Mouse (Mus musculus) hematopoietic stem cell, adult 5-6 weeks (primary cell): ENCODE measurements around the gene Hsd17b12. TPM values are rescaled to one million over a fixed set of nuclear protein-coding genes. Genes with fewer than 3 reads are reported as not detected.

ENCODE experiments used
- ATAC-seq, 2 experiments: fragments of 125-278 bp in 1 of 2; replicated peaks in 1 of 2; 2 replicates each; pipeline ENCODE4 v1.8.0; 2016 to 2017; ENCODE audit warnings: inconsistent platforms in 2 of 2, mild to moderate bottlenecking in 2 of 2, moderate number of reproducible peaks in 2 of 2, low read depth in 1 of 2, moderate TSS enrichment in 1 of 2; ENCODE audit not compliant: low FRiP score in 2 of 2, poor library complexity in 2 of 2, severe bottlenecking in 2 of 2, insufficient read depth in 1 of 2, low TSS enrichment in 1 of 2
- total RNA-seq: library from RNA; stranded (forward); fragments of 172-1452, 232-1000 nt; gene quantifications from 2 replicates; pipeline ENCODE4 v1.2.3, GENCODE M21; 2017

Hsd17b12 gene
- total RNA-seq, 1 experiment from 2014 or later = 129 TPM

GRCm38 (mm10) chr2:94128496-94128895 is 29.3 kb downstream of the Hsd17b12 start:
- ATAC-seq = no peak

DNA sequence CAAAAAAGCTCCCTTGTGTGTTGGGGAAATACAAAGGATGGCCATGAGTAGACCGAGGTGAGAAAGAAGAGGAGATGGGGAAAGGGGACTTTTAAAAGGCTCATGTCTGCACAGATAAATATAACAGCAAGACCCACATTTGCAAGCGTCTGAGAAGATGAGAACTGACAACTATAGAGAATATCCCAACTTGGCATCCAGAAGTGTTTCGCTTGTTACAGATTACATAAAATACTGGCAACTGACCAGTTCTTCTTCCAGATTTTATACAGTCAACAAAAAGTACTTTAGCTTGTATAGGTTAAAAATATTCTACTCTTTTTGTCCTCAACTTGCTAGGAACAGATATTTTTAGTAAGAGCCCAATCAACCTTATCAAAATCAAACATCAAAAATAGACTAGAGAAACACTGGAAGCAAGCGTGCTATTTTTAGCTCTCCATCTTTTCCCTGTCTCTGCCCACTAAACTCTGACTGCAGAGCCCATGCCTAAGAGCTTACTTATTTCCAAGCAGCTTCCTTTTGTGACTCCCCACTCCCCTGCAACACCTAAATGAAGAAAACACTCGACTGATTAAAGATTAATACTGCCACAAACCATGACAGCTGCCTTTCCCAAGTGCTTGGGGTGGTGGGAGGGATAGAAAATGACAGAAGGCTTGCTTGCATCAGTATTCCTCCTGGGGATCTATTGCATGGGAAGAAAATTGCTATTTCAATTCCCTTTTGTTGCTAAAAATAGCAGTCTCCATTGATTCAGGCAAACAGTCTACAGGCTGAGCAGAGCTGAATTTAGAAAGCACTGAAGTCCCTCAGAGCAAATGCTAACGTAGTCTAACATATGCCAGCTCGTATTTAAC is 35.4 kb downstream of the Hsd17b12 start:
- no peak for ATAC-seq

DNA sequence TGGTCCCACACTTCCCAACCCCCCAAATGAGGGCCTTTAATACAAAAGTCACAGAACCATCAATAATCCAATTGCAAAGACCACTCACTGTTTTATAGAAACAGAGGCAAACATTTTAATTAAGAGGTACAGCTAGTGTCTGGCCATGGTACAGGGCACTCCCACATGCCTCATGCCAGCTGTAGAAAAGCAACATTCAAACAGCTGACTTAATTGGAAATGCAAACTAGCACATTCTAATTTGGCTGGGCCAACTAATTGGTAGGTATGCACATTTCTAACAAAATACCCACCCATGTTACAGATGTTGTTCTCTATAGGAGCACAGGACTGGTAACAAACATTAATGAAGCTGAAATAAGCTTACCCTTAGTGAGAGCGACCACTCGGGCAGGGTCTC is 54.0 kb downstream of the Hsd17b12 start:
- no peak for ATAC-seq

DNA sequence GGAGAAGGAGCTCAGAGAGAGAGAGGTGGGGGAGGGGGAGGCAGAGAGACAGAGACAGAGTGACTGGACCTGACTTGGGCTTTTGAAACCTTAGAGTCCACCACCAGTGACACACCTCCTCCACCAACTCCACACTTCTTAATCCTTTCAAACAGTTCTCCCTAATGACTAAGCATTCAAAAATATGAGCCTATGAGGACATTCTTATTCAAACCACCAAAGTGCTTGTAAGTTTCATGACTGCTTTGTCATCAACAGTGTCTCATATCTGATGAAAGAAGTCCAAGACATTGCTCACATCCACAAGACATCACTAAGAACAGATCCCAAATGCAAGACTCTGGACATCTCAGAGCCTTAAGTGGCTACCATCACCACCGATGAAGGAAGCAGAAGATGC is 67.9 kb downstream of the Hsd17b12 start:
- no peak for ATAC-seq

DNA sequence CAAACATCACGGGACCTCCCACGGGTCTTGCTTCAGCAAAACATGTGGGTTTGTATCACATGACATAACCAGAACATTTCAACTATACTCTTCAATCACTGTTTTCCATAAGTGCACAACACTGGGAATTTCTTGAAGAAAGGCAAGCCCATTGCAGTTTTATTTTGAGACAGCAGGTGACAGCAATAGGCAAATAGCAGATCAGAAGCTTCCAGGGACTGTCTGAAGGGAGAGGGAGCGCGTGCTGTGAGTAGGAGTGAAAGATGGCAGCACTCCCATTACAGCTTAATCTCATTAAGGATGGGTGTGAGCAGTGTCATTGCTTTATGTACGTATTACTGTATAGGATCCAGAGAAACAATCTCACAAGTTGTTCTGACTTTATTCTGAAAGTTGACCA is 88.3 kb downstream of the Hsd17b12 start:
- ATAC-seq = no peak

- ATAC-seq = no peak
Measured at GRCm38 (mm10) chr2:94066540-94067135, 91.1 kb downstream of the Hsd17b12 start.

DNA sequence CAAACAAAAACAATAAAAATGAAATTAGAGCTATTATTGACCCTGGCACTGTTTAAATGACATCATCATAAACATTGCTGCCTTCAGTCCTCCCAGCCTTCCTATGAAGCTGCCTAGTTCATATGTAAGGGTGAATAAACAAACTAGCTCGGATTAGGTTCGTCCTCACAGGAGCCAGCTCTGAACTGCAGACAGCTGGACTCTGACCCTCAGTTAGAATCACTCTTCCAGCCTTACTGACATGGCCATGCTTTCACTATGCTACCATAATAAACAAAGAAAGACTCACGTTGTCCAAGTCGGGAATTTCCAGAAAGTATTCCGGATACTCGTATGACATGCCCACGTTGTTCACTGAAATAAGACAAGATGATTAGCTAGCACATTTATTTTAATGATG is 91.6 kb downstream of the Hsd17b12 start:
- ATAC-seq = no peak

GRCm38 (mm10) chr2:94062791-94063190 is 95.0 kb downstream of the Hsd17b12 start:
- no peak for ATAC-seq

DNA sequence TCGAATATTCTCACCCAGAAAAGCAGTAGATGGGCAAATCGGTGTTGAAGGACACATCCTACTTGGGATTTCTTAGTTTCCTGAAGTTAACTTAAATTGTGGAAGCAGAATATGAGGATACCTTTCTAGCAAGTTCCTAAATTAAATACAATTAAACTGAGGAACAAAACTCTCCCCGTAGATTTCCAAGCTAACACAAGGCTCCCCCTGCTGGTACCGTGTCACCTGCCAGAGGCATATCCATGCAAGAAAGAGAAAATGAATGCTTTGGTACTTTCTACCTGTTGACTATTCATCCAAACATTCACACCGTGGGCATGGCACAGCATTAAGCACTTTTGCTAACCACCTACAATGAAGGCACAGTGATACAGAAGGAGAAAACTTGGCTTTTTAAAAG is 98.3 kb downstream of the Hsd17b12 start:
- ATAC-seq = peak in 1 of 2 experiments; percentile 42; a peak in 1 of 4 replicates

DNA sequence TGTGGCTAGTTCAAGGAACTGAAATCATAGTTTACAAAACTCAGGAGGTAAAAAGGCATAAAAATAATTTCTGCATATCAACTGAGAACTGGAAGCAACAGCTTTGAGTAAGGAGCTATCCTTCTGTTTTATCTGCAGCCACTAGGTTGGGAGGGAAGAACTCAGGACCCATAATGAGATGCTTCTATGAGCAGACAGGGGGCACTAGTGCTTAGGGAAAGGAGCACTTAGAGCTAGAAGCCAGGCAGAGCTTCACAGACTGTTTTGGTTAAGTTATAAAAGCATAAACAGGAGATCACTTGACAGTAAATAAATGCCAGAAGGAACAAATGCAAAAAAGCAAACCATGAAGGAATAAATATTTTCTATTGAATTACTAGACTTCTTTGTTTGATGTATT is 103.0 kb downstream of the Hsd17b12 start:
- ATAC-seq = peak; percentile 36 to 71; a peak in 1 of 4 replicates

DNA sequence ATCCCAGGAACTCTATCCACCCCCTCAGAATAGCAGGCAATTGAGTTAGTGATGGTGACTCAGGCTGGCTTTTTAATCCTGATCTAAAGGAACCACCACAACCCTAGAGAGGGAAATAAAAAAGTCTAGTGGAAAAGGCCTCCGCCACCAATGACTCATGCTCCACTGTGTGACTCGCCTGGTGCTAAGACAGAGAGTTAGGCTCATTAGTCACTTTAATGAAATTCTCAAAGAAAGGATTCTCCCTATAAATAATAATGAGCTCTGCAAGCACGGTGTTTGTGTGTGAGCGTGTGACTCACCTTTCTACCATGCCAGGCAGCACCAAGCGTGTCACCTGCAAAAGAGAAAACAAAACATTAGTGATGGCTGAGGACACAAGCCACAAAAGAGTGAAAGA is 105.8 kb downstream of the Hsd17b12 start:
- no peak for ATAC-seq

GRCm38 (mm10) chr2:94050901-94051300 is 106.9 kb downstream of the Hsd17b12 start:
- ATAC-seq = no peak

DNA sequence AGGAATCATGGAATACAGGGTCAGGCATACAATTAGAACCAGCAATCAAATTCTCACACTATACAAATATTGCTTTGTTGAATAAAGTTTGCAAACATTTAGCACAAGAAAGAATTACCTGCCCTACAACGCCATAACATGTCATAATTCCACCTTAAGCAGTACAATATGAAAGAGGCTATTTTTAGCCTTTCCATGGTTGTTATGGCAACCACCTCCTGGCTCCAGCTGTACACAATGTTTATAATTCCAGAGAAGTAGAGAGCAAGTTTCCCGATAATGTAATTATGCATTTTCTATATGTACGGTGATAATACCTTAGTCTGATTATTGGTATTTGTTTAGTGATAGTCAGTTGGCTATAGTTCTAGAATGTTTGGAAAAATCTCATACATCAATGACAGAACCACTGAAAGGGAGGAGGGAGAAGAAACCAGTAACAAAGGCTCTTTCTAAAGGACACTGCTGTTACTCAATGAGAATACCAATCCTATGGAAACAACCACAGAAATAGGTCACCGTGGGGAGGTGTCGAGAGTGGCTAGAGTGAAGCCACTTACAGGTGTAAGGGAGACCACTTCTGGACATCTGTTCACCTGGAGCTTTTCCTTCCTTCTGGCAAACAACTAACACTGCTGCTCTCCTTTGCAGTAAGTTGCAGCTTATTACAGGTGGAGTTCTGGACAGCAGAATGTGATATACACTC is 108.1 kb downstream of the Hsd17b12 start:
- ATAC-seq = no peak

DNA sequence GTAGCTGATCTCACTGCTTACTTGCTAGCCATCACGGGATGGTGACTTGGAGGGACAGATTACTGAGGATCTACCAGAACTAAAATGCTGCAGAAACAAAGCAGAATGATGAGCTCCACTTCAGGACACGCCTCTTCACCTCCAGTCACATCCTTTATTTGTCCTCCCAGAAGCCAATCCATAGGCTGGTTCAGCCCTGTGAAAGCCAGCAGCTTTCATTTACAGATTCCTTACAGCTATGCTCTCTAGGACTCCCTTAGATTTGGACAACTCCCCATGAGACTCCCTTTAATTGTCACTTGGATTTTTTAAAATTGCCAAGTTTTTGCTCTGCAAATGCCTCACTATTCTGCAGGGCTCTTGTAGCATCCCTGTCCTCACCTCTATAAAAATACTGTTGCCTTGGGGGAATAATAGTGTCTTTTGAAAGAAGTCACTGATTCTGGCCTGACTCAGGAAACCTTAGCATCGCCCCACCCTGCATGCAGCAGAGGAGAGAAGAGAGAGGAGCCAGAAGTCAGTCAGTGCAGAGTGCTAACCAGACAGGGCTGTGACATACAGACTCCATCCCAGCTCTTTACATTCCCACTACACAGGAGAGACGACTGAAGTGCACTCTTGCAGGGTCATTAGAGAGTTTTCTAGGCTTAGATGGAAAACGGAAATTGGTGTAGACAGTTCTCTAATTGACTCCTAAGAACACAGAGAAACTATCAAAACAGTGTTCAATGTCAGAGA is 108.9 kb downstream of the Hsd17b12 start:
- ATAC-seq = no peak

- no peak for ATAC-seq
Measured at GRCm38 (mm10) chr2:94048271-94048670, 109.5 kb downstream of the Hsd17b12 start.

- ATAC-seq = no peak
Measured at GRCm38 (mm10) chr2:94045411-94046090, 112.2 kb downstream of the Hsd17b12 start.

GRCm38 (mm10) chr2:94044174-94044573 is 113.6 kb downstream of the Hsd17b12 start:
- ATAC-seq = no peak
